Mouse (Mus musculus) layer of hippocampus, postnatal 10 days (tissue): ENCODE measurements at regions not wholly inside any gene's neighbourhood (a gene's known extent, or its start where the extent isn't known, plus 50 kb on each side); places are given as distances from the start of the nearest gene placed in this dataset.

Source experiments
- DNase-seq, 2 experiments: peaks; one replicate each; pipeline ENCODE4 v3.0.0; 2021; ENCODE audit warnings: low spot score in 2 of 2

DNA sequence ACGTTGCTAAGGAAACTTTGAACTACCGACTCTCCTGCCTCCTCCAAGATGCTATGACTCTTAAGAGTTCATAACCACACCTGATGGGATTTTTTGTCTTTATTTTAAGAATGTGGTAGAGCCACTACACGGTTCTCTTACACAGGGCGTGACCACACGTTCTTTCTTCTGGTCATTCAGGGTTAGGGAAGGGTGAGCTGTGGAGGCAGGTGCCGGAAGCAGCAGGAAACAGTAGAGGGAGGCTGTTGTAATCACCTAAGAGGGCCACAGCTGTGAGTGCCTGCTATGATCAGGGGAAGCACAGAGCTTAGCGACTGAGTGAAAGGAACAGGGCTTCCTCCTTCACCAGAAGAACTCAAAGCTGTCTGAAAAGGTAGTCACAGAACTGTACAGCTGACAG, 50.6 kb upstream of the Larp1 start:
- no peak for DNase-seq

DNA sequence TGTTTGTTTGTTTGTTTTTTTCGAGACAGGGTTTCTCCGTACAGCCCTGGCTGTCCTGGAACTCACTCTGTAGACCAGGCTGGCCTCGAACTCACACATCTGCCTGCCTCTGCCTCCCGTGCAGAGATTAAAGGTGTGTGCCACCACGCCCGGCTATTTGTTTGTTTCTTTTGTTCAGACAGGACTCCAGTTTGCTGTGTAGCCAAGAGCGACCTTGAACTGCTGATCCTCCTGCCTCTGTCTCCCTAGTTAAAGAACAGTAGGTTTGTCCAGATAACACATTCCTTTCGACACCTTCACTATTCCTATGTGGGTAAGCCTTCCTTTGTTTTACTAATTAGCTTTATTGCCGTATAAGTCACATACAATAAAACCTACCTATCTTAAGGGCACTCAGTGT, 52.0 kb upstream of the Larp1 start:
- DNase-seq, result no peak

GRCm38 (mm10) chr11:57956076-57956475, 52.8 kb upstream of the Larp1 start:
- no peak for DNase-seq

DNA sequence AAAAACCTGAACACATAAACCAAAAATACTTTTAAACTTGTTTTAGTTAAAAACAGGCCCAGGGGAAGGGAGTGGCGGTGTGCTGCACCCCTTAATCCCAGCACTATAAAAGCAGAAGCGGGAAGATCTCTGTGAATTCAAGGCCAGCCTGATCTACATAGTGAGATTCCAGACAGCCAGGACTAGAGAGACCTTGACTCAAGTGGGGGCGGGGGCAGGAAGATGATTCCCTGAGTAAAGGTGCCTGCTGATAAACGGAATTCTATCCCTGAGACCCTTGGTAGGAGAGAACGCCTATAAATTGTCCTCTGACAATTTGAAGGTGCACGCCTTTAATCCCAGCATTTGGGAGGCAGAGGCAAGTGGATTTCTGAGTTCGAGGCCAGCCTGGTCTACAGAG, 53.4 kb upstream of the Larp1 start:
- no peak for DNase-seq

DNA sequence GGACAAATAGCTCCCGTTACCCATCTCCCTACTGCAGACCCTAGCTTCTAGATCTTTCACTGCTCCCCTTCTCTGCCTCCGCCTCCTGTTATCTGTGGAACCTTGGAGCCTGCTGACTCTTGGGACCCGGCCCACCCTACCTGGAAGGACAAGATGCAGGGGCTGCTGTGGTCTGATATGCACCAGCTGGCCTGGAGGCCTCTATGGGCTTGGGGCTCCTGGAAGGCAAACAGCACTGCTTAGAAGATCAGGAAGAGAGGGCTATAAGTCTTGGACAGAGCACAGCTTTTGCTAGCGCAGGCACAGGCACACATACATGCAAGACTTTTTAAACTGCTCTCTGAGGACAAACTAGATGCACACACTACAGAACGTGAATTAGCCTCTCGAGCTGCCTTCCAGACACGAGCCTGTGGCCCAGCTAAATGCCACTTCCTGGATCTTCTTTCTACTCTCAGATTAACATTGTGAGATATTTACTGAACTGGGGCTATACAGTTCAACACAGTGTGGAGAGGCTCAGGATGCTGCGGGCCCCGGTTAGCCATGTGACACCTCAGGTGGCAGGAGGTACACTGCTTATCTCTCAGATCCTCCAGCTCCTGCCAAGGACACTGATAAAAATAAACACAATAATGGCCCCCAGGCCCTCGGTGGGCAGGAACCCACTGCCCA, 54.2 kb upstream of the Larp1 start:
- no peak for DNase-seq

- no peak for DNase-seq
Observed at GRCm38 (mm10) chr11:57953694-57954093, 55.2 kb upstream of the Larp1 start.

DNA sequence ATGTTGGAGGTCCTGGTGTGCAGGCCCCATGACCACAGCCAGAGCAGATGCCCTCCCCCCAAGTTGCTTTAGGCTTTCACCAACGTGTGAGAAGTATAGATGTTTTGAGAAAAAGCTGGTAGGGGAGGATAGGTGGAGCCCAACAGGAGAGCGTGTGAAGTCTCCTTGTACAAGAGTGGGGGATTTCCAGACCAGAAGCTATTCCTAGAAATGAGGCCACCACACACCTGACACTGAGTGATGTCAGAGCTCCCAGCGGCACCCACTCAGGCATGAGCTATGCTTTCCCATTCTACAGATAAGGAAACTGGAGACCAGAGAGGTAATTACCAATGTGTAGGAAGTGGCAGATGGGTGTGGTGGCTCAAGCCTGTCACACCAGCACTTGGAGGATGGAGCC, 56.2 kb upstream of the Larp1 start:
- DNase-seq, result no peak

GRCm38 (mm10) chr11:57951541-57952326, 57.1 kb upstream of the Larp1 start:
- DNase-seq, result no peak

DNA sequence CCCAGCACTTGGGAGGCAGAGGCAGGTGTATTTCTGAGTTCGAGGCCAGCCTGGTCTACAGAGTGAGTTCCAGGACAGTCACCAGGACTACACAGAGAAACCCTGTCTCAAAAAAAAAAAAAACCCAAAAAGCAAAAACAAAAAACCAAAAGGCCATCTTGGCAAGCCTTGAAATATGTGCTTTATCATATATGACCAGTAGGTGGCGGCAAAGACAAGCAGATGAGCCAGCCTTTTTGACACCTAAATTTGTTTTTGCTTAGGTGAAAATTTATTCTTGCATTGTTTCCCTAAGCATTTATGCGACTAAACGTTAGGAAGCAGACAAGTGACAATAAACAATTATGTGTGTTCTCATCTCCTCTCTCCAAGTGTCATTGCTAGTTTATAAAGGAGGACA, 57.9 kb upstream of the Larp1 start:
- DNase-seq, result peak; percentile 31 to 50

- DNase-seq, result no peak
Observed at GRCm38 (mm10) chr11:57949067-57949466, 59.8 kb upstream of the Larp1 start.

DNA sequence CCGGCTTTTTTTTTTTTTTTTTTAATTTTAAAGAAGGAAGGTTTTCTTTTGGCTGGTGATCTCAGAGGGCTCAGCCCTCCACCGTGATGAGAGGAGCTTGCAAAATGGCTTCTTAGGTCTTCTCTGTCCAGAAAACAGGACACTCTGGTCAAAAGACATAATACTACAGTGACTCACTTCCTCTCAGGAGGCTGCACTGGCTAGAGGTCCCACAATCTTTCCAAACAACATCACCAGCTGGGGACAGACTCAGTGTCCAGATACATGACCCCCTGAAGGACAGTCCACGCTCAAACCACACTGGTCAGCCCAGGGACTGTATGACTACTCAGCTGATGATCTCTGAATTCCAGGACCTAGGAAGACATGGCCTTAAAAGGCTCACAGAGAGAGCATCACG, 61.5 kb upstream of the Larp1 start:
- DNase-seq, result no peak

- DNase-seq, result peak; percentile 96 to 97
Observed at GRCm38 (mm10) chr11:57934391-57934850, 74.4 kb upstream of the Larp1 start.

GRCm38 (mm10) chr11:57933065-57933464, 75.8 kb upstream of the Larp1 start:
- DNase-seq, result no peak

GRCm38 (mm10) chr11:57929506-57929905, 79.4 kb upstream of the Larp1 start:
- no peak for DNase-seq

GRCm38 (mm10) chr11:57920263-57920662, 87.6 kb upstream of the Hand1 start:
- no peak for DNase-seq

DNA sequence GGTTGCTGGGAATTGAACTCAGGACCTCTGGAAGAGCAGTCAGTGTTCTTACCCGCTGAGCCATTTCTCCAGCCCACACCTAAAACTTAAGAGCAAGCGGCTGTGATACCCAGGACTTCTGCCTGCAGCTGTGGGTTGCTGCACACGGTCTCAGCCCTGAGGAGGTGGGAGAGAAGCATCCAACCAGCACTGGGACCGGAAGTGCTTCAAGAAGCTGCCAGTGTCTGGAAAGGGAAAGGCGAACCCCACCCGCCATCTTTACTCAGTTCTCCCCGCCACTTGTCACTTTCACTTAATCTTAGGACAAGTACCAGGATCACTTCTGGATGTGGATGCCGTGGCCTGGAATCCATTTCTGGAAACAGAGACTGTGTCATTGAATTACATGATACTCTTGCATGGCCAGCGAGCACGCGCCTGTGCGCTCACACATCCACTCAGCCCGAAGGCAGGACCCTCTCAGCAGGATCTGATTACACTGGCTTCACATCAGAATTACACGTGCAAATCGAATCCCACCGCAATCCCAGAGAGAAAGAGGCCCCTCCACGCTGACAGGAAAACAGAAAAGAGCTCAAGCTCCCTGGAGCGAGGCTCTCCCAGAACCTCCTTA, 85.9 kb upstream of the Hand1 start:
- no peak for DNase-seq

DNA sequence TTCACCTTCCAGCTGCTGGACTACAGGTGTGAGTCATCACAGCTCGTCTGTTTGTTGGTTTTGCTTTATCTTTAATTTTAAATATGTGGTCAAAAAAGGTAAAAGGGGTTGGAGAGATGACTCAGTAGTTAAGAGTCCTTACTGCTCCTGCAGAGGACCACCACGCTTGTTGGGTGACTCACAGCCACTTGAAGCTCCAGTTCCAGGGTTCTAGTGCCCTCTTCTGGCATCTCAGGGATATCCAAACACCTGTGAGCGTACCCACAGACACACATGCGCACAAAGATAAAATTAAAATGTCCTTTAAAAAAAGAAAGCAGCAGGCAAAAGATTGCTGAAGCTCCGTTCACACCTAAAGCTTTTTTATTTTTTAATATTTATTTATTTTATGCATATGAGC, 85.4 kb upstream of the Hand1 start:
- DNase-seq, result no peak

- no peak for DNase-seq
Observed at GRCm38 (mm10) chr11:57916016-57916415, 83.4 kb upstream of the Hand1 start.

GRCm38 (mm10) chr11:57913801-57914560, 81.4 kb upstream of the Hand1 start:
- DNase-seq, result no peak

DNA sequence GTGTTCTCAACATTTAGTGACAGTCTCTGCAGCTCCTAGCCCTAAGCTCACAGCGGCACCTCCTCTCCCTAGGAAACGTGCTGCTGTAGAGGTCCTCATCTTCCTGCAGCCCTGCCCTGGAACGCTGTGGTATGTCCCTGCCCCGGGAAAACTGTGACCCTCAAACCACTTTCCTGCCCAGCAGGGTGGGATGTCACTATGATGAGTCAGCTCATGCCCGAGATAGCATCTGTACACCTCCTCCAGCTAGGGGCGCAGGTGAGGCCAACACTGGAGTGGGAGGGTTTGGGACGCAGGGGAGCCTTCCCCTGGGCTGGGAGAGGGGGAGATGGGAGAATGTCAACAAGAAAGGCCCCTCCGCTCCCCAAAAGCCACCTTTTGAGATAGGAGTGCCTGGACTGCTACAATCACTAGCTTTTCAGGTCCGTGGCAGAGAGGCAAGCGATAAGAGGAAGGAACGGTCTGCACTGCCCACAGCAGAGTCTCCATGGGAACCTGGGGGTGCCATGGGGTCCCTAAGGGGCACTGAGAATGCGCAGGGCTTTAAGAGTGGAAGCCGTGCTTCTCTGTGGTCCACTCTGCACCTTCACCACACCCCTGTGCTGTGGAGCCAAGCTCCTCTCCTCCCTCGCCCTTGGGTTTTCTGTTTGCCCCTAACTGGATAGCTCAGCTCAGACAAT, 80.5 kb upstream of the Hand1 start:
- DNase-seq, result no peak

DNA sequence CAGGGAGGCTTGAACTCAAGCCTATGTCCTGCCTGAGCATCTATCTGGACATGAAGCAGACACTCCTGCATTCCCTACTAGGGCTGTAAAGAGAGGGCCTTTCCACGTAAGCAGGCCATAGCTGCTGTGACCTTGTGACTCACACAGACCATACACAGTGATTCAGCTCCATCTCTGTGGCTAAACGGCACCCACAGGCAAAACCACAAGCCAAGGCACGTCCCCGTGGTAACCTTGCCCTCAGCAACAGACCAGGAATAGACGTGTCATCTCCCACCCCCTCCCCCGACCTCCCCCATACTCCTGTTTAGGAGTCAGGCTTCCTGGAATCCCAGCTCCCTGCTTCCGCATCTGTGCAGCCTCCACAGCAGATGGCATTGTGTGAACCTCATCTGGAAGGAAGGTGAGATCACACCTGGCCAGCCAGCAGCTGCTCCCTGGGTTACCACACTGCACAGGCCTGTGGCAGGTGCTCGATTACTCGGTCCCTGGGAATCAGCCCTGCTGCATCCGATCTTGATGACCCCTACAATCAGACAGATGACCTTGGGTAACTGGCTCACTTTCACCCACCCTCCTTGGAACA, 79.2 kb upstream of the Hand1 start:
- DNase-seq, result no peak
